Mouse (Mus musculus) naive thymus-derived CD4-positive, alpha-beta T cell, adult 5 months (primary cell): ENCODE results near the gene Armc3. TPM values are rescaled to one million over a fixed set of nuclear protein-coding genes. Genes with fewer than 3 reads are reported as not detected.

Experiments used
- polyA plus RNA-seq: library from polyadenylated mRNA; unstranded; fragments of 100-300 nt; shearing (Covaris generic); gene quantifications from one replicate; pipeline ENCODE4 v1.2.1, GENCODE M21; 2017

Gene Armc3
- polyA plus RNA-seq, result 1.1 TPM

GRCm38 (mm10) chr2:19198452-19199365, at the start of gene Armc3:
Gene Armc3 (plus strand): TSS chr2:19199302.

Other genes starting within 250 kb of the Armc3 start
- gene Pip4k2a, start 201.2 kb upstream of the Armc3 start, polyA plus RNA-seq, result 165 TPM
- gene 4930426L09Rik, start 201.0 kb upstream of the Armc3 start, polyA plus RNA-seq, result 0.56 TPM
- gene Msrb2, start 172.1 kb downstream of the Armc3 start, polyA plus RNA-seq, result 14.5 TPM
- not detected for gene Ptf1a, start 246.4 kb downstream of the Armc3 start, polyA plus RNA-seq